Mouse (Mus musculus) adrenal gland, postnatal 4 days (tissue): ENCODE measurements around the gene Myh10. TPM values are rescaled to one million over a fixed set of nuclear protein-coding genes. Genes with fewer than 3 reads are reported as not detected.

Experiments used
- DNase-seq, 2 experiments: peaks; one replicate each; pipeline ENCODE4 v3.0.0; 2021 to 2022; ENCODE audit warnings: low spot score in 2 of 2, mixed read lengths in 2 of 2
- total RNA-seq, 2 experiments: library from RNA; stranded (reverse); gene quantifications; 2 replicates each; pipeline ENCODE4 v1.2.3; 2021

Myh10 gene
- total RNA-seq, 2 experiments from 2014 or later, result 69.4 to 98.3 TPM

DNA sequence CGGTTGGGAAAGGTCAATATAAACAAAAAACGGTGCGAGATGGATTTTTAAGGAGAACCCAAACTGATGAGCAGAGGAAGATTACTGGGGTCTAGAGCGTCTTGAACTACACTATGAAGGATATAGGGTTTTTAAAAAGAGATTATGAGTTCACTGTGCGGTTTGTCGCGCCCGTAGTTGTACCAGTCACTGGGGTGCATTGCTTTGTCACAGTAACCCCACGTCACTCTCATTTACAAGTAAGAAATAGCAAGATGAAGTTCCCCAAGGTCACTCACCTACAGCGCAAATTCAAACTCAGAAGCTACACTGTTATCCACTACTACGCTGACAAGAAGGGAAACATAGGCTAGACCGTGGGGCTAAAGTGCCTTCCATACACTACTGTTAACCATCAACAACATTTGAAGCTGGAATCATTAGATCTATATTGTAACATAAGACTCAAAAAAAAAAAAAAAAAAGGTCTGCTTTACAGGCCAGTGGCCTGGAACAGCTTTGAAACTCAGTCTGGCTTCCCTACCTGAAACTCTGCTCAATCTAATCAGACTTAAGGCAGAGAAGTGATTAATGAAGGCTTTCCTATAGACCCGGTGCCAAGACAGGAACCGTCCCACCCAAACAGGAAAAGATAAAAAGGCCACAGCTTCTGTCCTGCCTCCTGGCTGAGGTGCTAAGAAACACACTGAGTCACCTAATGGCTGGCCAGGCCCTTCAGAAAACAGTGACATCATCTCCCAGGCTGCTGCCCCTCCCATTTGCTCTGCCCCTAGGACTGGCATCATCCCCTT lies 162.4 kb downstream of the Myh10 start:
- DNase-seq, result peak in 1 of 2 experiments; percentile 16

GRCm38 (mm10) chr11:68854621-68855020 lies 163.3 kb downstream of the Myh10 start:
- DNase-seq, result no peak

GRCm38 (mm10) chr11:68857329-68857728 lies 166.0 kb downstream of the Myh10 start:
- DNase-seq, result no peak

- DNase-seq, result no peak
These were observed 168.7 kb downstream of the Myh10 start for GRCm38 (mm10) chr11:68859943-68860593.

DNA sequence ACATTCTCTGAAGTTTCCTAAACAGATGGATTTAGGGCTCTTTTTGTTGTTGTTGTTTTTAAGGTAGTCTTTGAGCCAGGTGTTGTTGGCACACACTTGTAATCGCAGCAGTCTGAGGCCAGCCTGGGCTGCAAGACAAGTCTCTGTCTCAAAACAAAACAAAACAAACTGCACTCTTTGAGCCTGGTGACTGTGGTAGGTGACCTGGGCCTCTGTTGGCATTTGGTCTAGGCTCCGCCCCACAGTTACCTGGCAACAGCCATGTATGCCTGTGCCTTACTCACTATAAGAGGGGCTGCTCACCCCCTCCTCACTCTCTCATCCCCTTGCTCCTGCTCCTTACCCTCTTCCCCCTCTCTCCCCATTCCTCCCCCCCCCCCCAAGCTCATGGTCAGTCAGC lies 170.9 kb downstream of the Myh10 start:
- DNase-seq, result no peak

DNA sequence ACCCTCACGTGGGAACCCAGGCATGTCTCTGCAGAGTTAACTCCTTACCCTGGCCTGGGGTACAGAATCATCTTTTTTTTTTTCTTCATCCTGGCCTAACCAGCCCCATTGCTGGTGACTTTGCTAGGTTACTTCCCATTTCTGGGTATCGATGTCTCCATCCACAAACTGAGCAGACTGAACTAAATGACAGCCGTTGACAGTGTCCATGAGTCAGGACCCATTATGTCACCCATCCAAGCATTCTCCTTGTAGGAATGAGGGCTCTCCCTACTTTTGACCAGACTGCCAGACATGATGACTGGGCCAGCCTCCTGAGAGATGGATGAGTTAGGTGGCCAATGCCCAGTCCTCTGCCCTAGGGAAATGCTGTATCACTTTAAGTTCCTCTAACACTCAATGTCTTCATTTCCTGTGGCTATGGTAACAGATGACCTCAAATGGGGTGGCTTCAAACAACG lies 172.3 kb downstream of the Myh10 start:
- no peak for DNase-seq

DNA sequence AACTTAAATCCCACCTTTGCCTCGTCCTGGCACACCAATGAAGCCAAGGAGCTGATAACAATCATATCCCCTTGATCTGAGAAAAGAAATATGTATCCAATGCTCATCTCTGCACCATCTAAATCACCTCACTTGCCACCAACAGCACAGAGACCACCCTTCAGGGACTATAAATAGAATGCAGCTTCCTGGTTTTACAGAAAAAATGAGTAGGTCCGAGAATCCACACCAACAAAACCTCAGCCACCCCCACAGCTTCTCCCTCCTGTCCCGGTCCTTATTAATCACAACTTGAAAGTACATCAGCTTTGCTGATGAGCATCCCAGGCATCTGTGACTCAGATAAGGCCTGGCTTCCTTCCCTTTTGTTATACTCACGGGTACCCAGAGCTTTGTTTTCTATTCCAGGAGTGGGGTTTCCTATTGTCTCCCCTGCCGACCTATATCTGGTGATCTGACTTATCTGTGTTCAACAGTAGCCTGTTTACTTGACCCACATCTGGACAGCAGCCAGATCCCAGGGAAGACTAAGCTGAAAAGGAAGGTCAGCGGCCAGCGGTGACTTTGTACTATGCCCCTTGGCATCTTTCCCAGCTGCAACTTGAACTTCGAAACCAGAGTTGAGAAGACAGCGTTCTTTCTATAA lies 173.3 kb downstream of the Myh10 start:
- DNase-seq, result peak; percentile 46 to 84

Other genes with a start within 250 kb of the Myh10 start
- gene Pik3r6, start 188.5 kb upstream of the Myh10 start, total RNA-seq, result 1 to 10 TPM; 4.7 to 5.0 TPM
- gene Mfsd6l, start 135.4 kb upstream of the Myh10 start, total RNA-seq, result under 1 TPM; 0.34 to 0.56 TPM
- gene Ccdc42, start 104.5 kb upstream of the Myh10 start, total RNA-seq, result under 1 TPM in 1 of 2 experiments, not detected in 1; 0.53 TPM
- 10 to 100 TPM; 59.1 to 61.4 TPM for gene Ndel1, start 180.3 kb downstream of the Myh10 start, total RNA-seq
- gene Rnf222, start 197.0 kb downstream of the Myh10 start, total RNA-seq, result under 1 TPM; 0.17 to 0.20 TPM
- gene Rpl26, start 210.0 kb downstream of the Myh10 start, total RNA-seq, result 1,000 to 10,000 TPM; 1,502 to 1,552 TPM
- gene Odf4, start 235.5 kb downstream of the Myh10 start, total RNA-seq, result 1 to 10 TPM; 1.5 TPM